Mouse (Mus musculus) MEL (cell line): ENCODE measurements around the gene Wiz. TPM values are rescaled to one million over a fixed set of nuclear protein-coding genes. Genes with fewer than 3 reads are reported as not detected.

Source experiments
- DNase-seq: peaks from one replicate; pipeline ENCODE4 v3.0.0; 2011; ENCODE audit warnings: low read depth, low spot score
- H3K27ac ChIP-seq: 2 replicates; pipeline ENCODE4 v1.5.1; 2012; ENCODE audit warnings: low read depth, mild to moderate bottlenecking, control low read depth, low read length, moderate library complexity; ENCODE audit not compliant: control insufficient read depth
- H3K27me3 ChIP-seq, 2 experiments: fragments of 150-350 bp in 1 of 2; sonication (generic) in 1 of 2; 2 replicates each; pipeline ENCODE4 v1.6.1; 2012; ENCODE audit warnings: low read length in 2 of 2, mild to moderate bottlenecking in 2 of 2, improper control_type of control experiment in 1 of 2, moderate library complexity in 1 of 2; ENCODE audit not compliant: insufficient read depth in 2 of 2, control insufficient read depth in 1 of 2
- H3K36me3 ChIP-seq, 2 experiments: 2 replicates each; pipeline ENCODE4 v1.6.1; 2012 to 2014; ENCODE audit warnings: low read length in 2 of 2, improper control_type of control experiment in 1 of 2, inconsistent platforms in 1 of 2, mild to moderate bottlenecking in 1 of 2; ENCODE audit not compliant: insufficient read depth in 2 of 2, control insufficient read depth in 1 of 2
- H3K4me1 ChIP-seq, 2 experiments: fragments of 150-350 bp in 1 of 2; sonication (generic) in 1 of 2; 2 replicates each; pipeline ENCODE4 v1.6.1; 2012; ENCODE audit warnings: low read length in 2 of 2, improper control_type of control experiment in 1 of 2, mild to moderate bottlenecking in 1 of 2; ENCODE audit not compliant: insufficient read depth in 2 of 2, control insufficient read depth in 1 of 2
- H3K4me3 ChIP-seq, 2 experiments: fragments of 150-350 bp in 1 of 2; sonication (generic) in 1 of 2; 2 replicates each; pipeline ENCODE4 v1.5.1; 2012; ENCODE audit warnings: low read depth in 2 of 2, low read length in 2 of 2, mild to moderate bottlenecking in 2 of 2, moderate library complexity in 2 of 2, control low read depth in 1 of 2, improper control_type of control experiment in 1 of 2; ENCODE audit not compliant: control insufficient read depth in 1 of 2, insufficient read depth in 1 of 2
- H3K79me2 ChIP-seq: 2 replicates; pipeline ENCODE4 v1.6.1; 2012; ENCODE audit warnings: mild to moderate bottlenecking, low read length, moderate library complexity; ENCODE audit not compliant: control insufficient read depth, poor library complexity, insufficient read depth
- H3K9ac ChIP-seq: 2 replicates; pipeline ENCODE4 v1.6.1; 2012; ENCODE audit warnings: low read depth, mild to moderate bottlenecking, control low read depth, low read length, moderate library complexity; ENCODE audit not compliant: control insufficient read depth, poor library complexity, severe bottlenecking
- H3K9me3 ChIP-seq: fragments of 150-350 bp; sonication (generic); replicated peaks from 2 replicates; pipeline ENCODE4 v1.6.1; 2012; ENCODE audit warnings: mild to moderate bottlenecking, low read length, improper control_type of control experiment, moderate library complexity; ENCODE audit not compliant: insufficient read depth
- CHD1 ChIP-seq: IDR thresholded peaks from 2 replicates; pipeline ENCODE4 v1.6.1; 2012; ENCODE audit warnings: low read depth, mild to moderate bottlenecking, inconsistent platforms, low read length, improper control_type of control experiment
- CHD2 ChIP-seq: IDR thresholded peaks from 2 replicates; pipeline ENCODE4 v1.6.1; 2011; ENCODE audit warnings: low read length, improper control_type of control experiment
- E2F4 ChIP-seq: IDR thresholded peaks from 2 replicates; pipeline ENCODE4 v1.6.1; 2011; ENCODE audit warnings: low read depth, low read length, improper control_type of control experiment, borderline replicate concordance
- ETS1 ChIP-seq: IDR thresholded peaks from 2 replicates; pipeline ENCODE4 v1.6.1; 2012; ENCODE audit warnings: low read depth, mild to moderate bottlenecking, inconsistent platforms, low read length, improper control_type of control experiment, moderate library complexity
- GABPA ChIP-seq: IDR thresholded peaks from 2 replicates; pipeline ENCODE4 v1.6.1; 2012; ENCODE audit warnings: low read depth, mild to moderate bottlenecking, inconsistent platforms, low read length, improper control_type of control experiment, moderate library complexity
- GATA1 ChIP-seq: IDR thresholded peaks from 2 replicates; pipeline ENCODE4 v1.6.1; 2011; ENCODE audit warnings: low read depth, low read length, improper control_type of control experiment
- JUND ChIP-seq: IDR thresholded peaks from 2 replicates; pipeline ENCODE4 v1.6.1; 2011; ENCODE audit warnings: low read depth, mild to moderate bottlenecking, improper control_type of control experiment, low read length
- KAT2A ChIP-seq: conservative IDR thresholded peaks from 2 replicates; pipeline ENCODE4 v1.6.1; 2012; ENCODE audit warnings: low read depth, low read length, improper control_type of control experiment, inconsistent platforms
- MYC ChIP-seq: IDR thresholded peaks from 2 replicates; pipeline ENCODE4 v1.6.1; 2011; ENCODE audit warnings: low read depth, mild to moderate bottlenecking, low read length, improper control_type of control experiment, moderate library complexity
- NELFE ChIP-seq: IDR thresholded peaks from 2 replicates; pipeline ENCODE4 v1.6.1; 2011; ENCODE audit warnings: low read depth, low read length, improper control_type of control experiment
- POLR2AphosphoS2 ChIP-seq: IDR thresholded peaks from 2 replicates; pipeline ENCODE4 v1.6.1; 2011; ENCODE audit warnings: low read length, improper control_type of control experiment
- RAD21 ChIP-seq: IDR thresholded peaks from 2 replicates; pipeline ENCODE4 v1.6.1; 2011; ENCODE audit warnings: mild to moderate bottlenecking, low read depth, low read length, improper control_type of control experiment
- SIN3A ChIP-seq: IDR thresholded peaks from 2 replicates; pipeline ENCODE4 v1.6.1; 2012; ENCODE audit warnings: low read length, improper control_type of control experiment, inconsistent platforms
- TCF12 ChIP-seq: IDR thresholded peaks from 2 replicates; pipeline ENCODE4 v1.6.1; 2014; ENCODE audit warnings: low read depth, mild to moderate bottlenecking, inconsistent platforms, low read length, improper control_type of control experiment, moderate library complexity
- UBTF ChIP-seq: IDR thresholded peaks from 2 replicates; pipeline ENCODE4 v1.6.1; 2012; ENCODE audit warnings: low read depth, mild to moderate bottlenecking, inconsistent platforms, low read length, improper control_type of control experiment, moderate library complexity, borderline replicate concordance; ENCODE audit not compliant: insufficient read depth
- USF1 ChIP-seq: IDR thresholded peaks from 2 replicates; pipeline ENCODE4 v1.6.1; 2014; ENCODE audit warnings: low read depth, mild to moderate bottlenecking, inconsistent platforms, low read length, improper control_type of control experiment, moderate library complexity
- USF2 ChIP-seq, 2 experiments: IDR thresholded peaks; 2 replicates each; pipeline ENCODE4 v1.6.1; 2011 to 2012; ENCODE audit warnings: improper control_type of control experiment in 2 of 2, low read length in 2 of 2, borderline replicate concordance in 1 of 2, inconsistent platforms in 1 of 2, low read depth in 1 of 2, mild to moderate bottlenecking in 1 of 2; ENCODE audit not compliant: insufficient read depth in 1 of 2
- ZMIZ1 ChIP-seq: IDR thresholded peaks from 2 replicates; pipeline ENCODE4 v1.6.1; 2012; ENCODE audit warnings: low read depth, mild to moderate bottlenecking, inconsistent platforms, low read length, improper control_type of control experiment, moderate library complexity
- ZNF384 ChIP-seq: IDR thresholded peaks from 2 replicates; pipeline ENCODE4 v1.6.1; 2012; ENCODE audit warnings: low read depth, mild to moderate bottlenecking, inconsistent platforms, low read length, improper control_type of control experiment
- polyA plus RNA-seq, 2 experiments: library from polyadenylated mRNA; stranded (reverse) in 1 of 2; unstranded in 1 of 2; fragments of >175 nt in 1 of 2; fragments of >200 nt in 1 of 2; gene quantifications; 2 replicates each; pipeline versions ENCODE4 v1.2.1 to v1.2.4; 2012; ENCODE audit warnings: low replicate concordance in 2 of 2, low read depth in 1 of 2; ENCODE audit not compliant: insufficient read length in 2 of 2, insufficient read depth in 1 of 2, missing spikeins in 1 of 2
- total RNA-seq: library from RNA; depleted of rRNA; stranded (reverse); fragments of 300-350 nt; gene quantifications from 2 replicates; pipeline ENCODE4 v1.2.3, GENCODE M21; 2012

Gene Wiz
- total and polyA plus RNA-seq, 3 experiments = 4.4 to 44.1 TPM; not detected in 1

- Histone ChIP-seq H3K9ac (no peak overlapping the region), H3K4me3 (no peak overlapping the region), H3K27me3 (no peaks in the 10 kb centered on the region), H3K79me2 (no peaks in the 10 kb centered on the region), H3K9me3 (no peaks in the 10 kb centered on the region), H3K27ac (no peak overlapping the region), H3K4me1 (no peaks in the 10 kb centered on the region), H3K36me3 (no peaks in the 10 kb centered on the region)
- TF ChIP-seq POLR2AphosphoS2 (no peak), ETS1 (no peak), USF1 (no peak), JUND (no peak)
- no peak for DNase-seq
Observed at GRCm38 (mm10) chr17:32376475-32376874, 12.8 kb downstream of the Wiz start.

- Histone ChIP-seq H3K79me2 (peaks cover 1% of the 10 kb centered on the region; the same call in 1 of the 2 replicates), H3K27ac (no peak overlapping the region), H3K9ac (no peak overlapping the region), H3K4me3 (no peak overlapping the region), H3K36me3 (peaks cover 0 to 12% of the 10 kb centered on the region in 2 experiments; a peak in 2 of 4 replicates), H3K9me3 (no peaks in the 10 kb centered on the region), H3K27me3 (no peaks in the 10 kb centered on the region), H3K4me1 (peaks cover 5 to 13% of the 10 kb centered on the region in 2 experiments)
- no peak for DNase-seq
- no peak for TF ChIP-seq GATA1
- TF ChIP-seq UBTF = no peak
- no peak for TF ChIP-seq KAT2A
- no peak for TF ChIP-seq MYC
- TF ChIP-seq NELFE = no peak
- TF ChIP-seq USF2 (IDR thresholded peaks at IDR 0.05; ENCODE audit: borderline replicate concordance in 1 of 2, insufficient read depth in 1 of 2, low read depth in 1 of 2, low read length in 2 of 2) = no peak
- TF ChIP-seq CHD2 = no peak
- no peak for TF ChIP-seq GABPA
- no peak for TF ChIP-seq SIN3A
- TF ChIP-seq ZNF384 = no peak
- no peak for TF ChIP-seq RAD21
- TF ChIP-seq CHD1 = no peak
- TF ChIP-seq TCF12 = no peak
- TF ChIP-seq E2F4 = no peak
- TF ChIP-seq ZMIZ1 = no peak
Observed at GRCm38 (mm10) chr17:32368991-32369578, 20.2 kb downstream of the Wiz start.
